Mouse (Mus musculus) cerebellum, adult 2 months (tissue): ENCODE measurements at regions not wholly inside any gene's neighbourhood (a gene's known extent, or its start where the extent isn't known, plus 50 kb on each side); places are given as distances from the start of the nearest gene placed in this dataset.

Experiments used
- CTCF ChIP-seq: fragments of 200-500 bp; IDR thresholded peaks from 2 replicates; pipeline ENCODE4 v1.5.1; 2011; ENCODE audit warnings: low read depth, mild to moderate bottlenecking, control low read depth, low read length, moderate library complexity, borderline replicate concordance; ENCODE audit not compliant: insufficient read depth
- POLR2A ChIP-seq: fragments of 200-500 bp; IDR thresholded peaks from 2 replicates; pipeline ENCODE4 v1.6.1; 2011; ENCODE audit warnings: low read length, control low read depth, borderline replicate concordance; ENCODE audit not compliant: insufficient read depth

- TF ChIP-seq CTCF (no peak), POLR2A (no peak)
These were observed 53.9 kb upstream of the Eps8l3 start for GRCm38 (mm10) chr3:107823177-107823576.
